Mouse (Mus musculus) testis, postnatal 10 days (tissue): ENCODE data around the gene Mup18.
"Not testable (repeated sequence)": the region's sequence is repeated elsewhere in the genome, so short reads cannot be mapped to it uniquely, and the experiment has no call there.

Experiments used
- DNase-seq: peaks from one replicate; pipeline ENCODE4 v3.0.0; 2021; ENCODE audit warnings: low spot score

The Mup18 gene

DNA sequence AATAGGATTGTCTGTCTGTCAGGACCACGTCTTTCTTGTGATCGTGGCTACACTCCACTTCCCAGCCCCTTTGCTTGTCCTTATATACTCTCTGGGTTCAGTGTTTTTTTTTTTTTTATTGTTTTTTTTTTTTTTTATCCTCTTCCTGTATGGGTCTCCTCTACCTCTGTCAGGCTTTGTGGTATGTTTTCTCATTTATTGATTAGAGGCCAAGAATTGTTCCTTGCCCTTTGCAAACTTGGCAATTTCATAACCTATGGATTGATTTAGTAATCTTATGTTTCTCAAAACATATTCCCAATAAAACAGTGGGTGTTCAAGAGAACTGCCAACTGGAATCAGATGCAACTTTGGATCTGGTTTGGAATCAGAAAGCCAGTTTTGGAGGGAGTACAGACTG lies at the start of gene Mup18:
Mup18 (minus strand) TSS at position 101 of the 400 bp plus-strand sequence.
- not testable (repeated sequence) for DNase-seq

DNA sequence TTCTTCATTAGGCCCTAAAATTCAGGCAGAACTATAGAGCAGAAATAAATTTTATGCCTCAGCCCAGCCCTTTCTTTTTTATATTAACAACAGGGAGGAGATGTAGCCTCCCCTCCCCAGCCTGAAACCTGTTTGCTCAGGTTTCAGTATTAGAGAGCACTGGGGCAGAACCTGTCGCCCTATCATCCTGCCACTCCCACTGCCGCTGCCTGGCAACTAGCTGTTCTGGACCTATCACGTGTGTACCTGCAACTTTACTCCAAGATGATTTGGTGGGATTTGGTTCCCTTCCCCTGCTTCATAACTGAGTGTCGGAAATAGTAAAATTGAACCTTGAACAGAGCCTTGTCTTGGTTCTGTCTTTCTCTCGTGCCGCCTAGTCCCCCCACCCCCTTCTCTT lies 40.4 kb upstream of the Mup18 start:
- not testable (repeated sequence) for DNase-seq
